Mouse (Mus musculus) thymus, postnatal 10 days (tissue): ENCODE measurements around the gene Dnaja3.
"Not testable (repeated sequence)": the region's sequence is repeated elsewhere in the genome, so short reads cannot be mapped to it uniquely, and the experiment has no call there.

Experiments used
- DNase-seq, 2 experiments: peaks; one replicate each; pipeline ENCODE4 v3.0.0; 2021; ENCODE audit warnings: low spot score in 2 of 2

Gene Dnaja3

DNA sequence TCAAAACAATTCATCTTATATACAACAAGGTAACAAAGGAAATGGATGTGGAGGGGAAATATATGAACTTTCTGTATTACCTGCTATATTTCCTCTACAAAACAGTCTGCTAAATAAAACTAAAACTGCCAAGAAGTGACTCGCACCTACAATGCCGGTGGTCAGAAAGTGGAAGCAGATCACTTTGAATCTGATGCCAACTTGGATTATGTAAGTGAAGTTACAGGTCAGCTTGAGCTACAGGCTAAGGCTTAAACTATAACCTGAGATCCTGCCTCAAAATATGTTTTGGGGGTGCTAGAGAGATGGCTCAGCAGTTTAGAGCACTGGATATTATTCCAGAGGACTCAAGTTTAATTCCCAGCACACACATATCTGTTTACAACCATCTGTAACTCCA lies 25.9 kb downstream of the Dnaja3 start:
- no peak for DNase-seq

DNA sequence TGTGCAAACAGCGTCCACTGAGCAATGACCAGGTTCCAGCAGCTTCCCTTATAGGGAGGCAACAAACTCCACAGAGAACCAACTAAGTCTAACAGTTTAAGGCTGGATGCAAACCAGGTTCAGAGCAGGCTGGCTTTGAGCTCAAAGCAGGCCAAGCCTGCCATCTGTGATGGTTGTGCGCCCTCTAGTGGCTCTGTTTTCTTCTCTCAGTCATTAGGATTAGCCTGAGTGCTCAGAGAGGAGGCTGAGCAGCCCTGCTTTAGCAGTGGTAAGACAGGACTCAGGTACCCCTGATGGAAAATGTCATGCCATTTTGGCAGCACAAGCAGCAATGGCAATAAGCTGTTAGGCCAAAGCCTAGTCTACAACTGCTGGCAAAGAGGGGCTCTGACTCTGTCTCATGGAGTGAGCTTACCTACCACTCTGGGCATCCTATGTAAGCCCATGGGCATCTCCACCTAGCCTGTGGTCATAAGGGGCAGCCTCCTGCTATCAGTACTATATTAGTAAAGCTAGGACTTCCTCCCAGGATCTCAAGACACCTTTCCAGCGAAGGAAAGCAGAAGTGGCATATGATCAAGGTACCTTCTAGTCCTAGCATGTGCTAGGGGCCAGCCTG lies 27.5 kb downstream of the Dnaja3 start:
- peak; percentile 69 to 93 for DNase-seq

DNA sequence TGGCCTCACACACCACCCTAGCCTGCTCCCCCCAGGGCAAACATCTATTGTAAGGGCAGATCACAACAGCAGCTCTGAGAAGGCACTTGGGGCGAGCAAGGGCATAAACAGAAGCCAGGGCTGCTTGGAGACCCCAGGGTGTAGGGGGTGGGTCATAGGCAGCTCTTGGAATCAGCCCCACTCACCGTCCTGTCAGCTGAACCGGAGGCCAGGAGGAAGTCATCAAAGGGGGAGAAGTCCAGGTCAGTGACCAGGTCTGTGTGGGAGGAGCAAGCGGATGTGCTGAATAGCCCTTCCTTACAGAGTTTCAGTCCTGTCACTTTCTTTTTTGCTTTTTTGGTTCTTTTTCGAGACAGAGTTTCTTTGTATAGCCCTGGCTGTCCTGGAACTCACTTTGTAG lies 30.5 kb downstream of the Dnaja3 start:
- no peak for DNase-seq

DNA sequence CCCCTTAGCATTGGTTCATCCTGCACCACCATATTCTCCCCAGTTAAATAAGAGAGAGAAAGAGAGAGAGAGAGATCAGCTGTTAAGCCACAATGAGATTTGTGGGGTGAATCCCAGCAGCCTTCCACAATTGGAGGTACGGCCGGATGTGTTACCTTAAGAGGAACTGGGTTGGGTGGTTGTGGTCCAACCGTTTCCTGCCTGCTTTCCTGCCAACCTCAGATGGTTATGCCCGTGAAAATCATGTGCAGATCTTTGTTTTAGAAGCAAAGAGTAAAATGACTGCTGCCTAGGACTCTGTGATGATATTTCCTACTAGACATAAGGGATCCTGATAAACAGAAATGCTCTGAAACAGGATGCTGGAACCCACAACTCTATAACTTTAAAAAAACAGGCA lies 34.3 kb downstream of the Dnaja3 start:
- DNase-seq, result peak; percentile 73 to 79

DNA sequence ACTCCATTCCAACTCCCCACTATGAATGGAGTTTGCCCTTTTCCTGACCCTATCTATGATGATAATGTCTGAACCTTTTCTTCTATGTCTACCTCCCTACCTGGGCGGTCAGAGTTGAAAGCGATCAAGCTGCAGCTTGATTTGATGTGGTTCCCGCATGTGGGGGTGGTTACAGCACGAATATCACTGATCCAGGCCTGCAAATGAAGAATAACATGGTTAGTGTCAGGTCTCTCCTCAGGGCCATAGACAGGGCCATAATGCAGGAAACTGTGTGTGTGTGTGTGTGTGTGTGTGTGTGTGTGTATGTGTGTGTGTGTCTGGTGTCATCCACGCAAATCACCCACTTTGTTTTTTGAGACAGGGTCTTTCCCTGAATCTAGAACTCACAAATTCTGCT lies 37.0 kb downstream of the Dnaja3 start:
- no peak for DNase-seq

DNA sequence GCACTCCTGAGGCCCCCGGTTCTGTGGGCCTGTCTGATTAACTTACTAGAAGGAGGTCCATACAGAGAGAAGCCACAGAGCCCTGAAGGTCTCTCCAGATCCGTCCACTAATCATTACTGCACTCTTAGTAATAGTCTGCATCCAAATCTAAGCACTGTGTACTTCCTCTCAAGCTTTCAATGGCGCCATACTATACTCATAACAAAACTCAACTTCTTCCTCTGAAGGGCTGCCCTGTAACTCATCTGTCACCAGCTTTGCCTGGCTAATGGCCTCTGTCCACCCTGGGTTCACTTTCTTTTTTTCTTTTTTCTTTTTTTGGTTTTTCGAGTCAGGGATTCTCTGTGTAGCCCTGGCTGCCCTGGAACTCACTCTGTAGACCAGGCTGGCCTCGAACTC lies 38.3 kb downstream of the Dnaja3 start:
- no peak for DNase-seq

DNA sequence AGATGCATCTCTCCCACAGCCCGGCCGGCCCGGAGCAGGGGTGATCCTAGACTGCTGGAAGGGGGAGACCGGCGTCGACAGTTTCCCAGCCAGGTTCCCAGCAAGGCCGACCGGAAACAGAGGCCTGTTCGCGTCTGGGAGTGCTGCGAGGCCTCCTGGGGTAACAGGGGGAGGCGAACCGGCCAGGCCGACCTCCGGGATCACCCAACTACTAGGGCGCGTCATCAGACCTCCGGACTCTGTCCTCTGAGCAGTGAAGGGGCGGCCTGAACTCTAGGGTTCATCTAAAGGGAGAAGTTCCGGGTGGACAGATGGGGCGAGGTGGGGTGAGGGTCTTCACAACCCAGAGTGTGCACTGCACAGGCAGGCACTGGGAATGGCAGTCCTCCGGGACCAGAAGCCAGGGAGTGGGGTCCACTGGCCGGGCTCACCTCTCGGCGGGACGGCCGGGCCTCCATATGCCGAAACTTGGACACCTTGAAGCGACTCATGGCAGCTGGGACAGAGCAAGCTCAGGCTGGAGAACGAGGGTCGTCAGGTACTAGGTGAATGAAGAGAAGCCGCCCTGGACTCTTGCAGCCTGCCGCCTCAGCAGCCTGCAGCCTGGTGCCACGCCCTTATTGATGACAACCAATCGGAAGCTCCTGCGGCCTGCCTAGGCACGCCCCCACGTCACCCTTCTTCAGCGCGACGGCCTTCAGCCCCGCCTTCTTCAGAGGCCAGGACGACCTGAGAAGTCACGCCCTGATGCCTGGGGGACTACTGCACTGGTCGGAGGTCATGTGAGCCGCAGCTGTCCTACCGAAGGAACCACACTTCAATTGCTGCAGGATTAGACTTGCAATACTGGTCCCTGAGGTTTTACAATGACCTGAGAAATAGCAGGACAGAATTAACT lies 39.6 kb downstream of the Dnaja3 start, which contains the start of gene Coro7:
Coro7 (minus strand) TSS at position 657 of the 898 bp plus-strand sequence.
- peak; percentile 89 to 90 for DNase-seq

DNA sequence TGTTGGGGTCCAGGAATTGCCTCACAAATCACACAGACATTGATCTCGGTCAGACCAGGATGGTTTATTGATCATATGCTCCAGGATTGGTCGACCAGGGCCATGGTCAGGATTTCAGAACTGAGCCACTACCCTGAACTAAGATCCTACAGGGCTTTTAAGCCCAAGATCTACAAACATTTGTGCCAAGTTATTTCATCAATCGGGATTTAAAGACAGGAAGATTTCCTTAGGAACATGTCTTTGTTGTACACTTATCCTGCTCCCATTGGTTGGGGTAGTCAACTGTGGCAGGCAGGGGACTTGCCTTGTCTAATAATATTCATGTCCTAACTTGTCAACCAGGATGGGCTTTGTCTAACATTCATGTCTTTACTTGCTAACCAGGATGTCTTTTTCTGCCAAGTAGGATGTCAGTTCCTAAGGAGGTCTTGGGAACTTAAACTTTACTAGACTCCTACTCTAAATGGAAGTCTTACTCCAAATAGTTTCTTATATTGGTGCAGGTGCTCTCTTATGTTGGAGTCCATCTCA lies 41.2 kb downstream of the Dnaja3 start:
- not testable (repeated sequence) for DNase-seq

DNA sequence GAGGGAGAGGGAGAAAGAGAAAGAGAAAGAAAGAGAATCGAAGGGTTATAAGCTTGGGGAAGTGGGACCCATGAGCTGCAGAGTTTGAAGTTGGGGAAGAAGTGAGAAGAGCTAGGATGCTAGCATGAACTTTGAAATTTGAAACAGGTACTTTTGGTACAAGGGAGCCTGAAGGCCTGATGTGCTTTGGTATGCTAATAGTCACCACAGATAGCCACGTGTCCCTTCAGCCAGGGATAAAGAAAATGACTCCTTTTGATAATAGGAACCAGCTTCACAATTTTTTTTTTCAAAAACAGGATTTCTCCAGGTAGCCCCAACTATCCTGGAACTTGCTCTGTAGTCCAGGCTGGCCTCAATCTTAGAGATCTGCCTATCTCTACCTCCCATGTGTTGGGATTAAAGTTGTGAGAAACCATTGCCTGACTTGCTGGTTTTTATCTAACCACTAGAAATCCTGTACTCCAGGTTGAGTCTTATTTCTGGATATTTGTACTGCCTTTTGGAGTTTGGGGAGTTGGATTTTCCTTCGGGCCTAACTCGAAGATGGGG lies 42.9 kb downstream of the Dnaja3 start:
- no peak for DNase-seq

DNA sequence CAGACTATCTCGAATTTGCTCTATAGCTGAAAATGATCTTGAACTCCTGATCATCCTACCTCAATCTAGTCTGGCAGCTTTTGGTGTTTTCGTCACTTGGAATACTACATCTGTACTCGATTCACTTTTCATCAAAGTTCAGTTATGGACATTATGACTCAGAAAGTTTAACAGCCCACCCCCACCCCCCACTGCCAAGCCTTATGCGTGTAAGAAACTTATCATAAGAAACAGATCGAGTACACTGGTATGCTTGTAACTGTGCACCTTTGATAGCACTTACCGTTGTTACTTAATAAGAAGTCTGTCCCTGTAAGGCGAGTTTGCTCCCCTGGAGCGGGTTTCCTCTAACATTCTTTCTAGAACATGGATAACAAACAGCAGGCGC lies 43.4 kb downstream of the Dnaja3 start:
- no peak for DNase-seq

DNA sequence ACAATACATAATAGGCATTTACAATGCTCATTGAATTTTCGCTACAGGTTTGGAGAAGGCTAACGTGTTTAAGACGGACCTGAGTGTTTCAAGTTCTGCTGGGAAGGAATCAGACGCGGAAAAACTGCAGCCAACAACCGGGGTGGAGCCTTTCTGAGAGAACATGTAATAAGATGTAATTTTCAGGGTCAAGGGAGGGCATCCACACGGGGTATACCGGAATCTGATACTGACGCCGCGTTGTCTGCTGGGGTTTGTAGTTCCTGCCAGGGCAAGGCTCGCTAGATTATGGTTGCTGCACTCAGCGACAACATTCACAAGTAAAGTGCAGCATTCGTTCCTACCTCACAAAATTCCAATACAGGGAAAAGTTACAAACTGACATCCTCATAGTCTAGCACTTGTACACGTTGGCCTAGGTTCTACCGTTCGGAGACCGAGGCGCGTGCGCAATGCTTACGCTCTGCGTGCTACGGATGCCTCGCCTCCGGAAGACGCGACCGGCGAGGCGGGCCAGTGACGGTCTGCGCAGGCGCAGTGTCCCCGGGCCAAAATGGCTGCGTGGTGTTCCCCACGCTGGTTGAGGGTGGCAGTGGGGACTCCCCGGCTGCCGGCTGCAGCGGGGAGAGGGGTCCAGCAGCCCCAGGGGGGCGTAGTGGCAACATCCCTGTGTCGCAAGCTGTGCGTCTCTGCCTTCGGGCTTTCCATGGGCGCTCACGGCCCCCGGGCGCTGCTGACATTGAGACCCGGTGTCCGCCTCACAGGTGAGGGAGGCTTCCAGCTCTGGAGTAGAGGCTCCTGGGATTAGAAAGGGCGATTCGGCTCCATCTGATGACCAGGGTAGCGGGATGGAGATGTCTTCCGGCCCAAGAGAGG lies 44.0 kb downstream of the Dnaja3 start:
- DNase-seq, result peak; percentile 93 to 98

DNA sequence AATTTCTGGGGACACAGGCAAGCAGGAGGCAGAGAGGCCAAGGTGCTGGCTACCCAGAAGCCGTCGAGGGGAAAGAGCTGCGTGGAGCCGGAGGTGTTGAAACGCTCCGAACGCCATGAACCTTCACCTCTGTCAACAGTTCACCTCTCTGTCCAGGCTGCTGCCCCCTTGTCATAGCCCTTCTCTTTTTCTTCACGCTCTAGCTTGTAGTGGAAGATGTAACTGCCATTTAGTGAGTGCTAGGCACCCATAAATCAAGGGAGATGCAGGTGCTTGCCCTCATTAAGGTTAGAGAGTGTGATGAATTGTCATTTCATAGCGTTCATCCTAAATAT lies 44.6 kb downstream of the Dnaja3 start:
- no peak for DNase-seq

DNA sequence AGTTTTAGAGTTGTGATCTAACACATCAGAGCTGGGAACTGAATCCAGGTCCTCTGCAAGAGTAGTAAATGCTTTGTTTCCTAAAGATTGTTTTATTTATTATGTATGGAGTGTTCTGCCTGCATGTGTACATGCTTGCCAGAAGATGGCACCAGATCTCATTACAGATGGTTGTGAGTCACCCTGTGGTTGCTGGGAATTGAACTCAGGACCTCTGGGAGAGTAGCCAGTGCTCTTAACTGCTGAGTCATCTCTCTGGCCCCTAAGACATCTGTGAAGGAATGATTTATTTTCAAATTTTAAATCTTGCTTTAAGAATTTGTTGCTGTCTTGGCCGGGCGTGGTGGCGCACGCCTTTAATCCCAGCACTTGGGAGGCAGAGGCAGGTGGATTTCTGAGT lies 49.6 kb downstream of the Dnaja3 start:
- DNase-seq, result not testable (repeated sequence)

DNA sequence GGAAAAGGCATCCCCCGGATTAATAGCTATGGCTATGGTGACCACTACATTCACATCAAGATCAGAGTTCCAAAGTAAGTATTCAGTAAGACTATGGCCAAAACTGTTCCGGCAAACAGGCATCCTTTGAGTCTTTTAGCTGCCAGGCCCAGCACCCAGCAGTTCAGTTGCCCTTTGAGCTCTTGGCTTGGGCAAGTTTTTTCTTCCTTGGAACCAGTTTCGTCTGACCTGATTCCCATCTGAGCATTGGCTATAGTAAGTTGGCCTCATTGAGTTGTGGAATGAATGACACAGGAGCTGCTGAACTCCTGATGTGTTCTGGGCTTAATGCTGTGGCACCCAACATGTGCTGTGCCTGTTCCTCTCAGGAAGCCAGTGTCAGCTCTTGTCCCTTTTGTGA lies 61.4 kb downstream of the Dnaja3 start:
- DNase-seq, result no peak

DNA sequence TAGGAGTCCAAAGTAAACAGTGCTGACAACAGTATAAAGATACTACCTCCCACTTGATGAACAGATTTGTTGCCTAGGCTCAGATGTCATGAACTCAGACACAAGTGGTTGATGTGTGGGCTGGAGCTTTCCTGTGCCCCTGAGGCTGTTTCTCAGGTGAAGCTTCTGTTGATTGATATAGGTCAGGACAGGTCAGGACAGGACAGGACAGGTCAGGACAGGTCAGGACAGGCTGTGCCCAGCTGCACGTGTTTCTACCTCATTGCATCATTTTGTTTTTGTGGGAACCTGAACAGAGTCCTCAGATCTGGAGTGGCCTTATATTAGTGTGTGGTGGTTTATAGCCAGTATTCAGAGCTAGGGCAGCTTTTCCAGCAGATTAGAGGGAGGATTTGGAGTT lies 62.9 kb downstream of the Dnaja3 start:
- no peak for DNase-seq

DNA sequence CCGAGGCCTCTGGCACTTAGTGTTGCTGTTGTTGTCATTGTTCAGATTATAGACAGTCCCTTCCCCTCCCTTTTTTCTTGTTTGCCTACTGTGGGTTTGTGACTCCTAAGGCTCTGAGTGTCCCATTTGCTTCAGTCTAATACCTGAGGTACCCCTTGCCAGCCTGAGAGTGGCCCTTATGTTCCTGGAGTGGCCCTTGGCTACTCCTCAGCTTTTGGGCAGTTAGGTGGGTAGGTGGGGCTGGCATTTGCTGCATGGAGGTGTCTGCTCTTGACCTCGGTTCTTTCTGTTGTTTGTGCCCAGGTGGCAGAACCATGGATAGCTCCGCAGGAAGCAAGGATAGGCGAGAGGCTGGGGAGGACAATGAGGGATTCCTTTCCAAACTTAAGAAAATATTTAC lies 65.8 kb downstream of the Dnaja3 start:
- no peak for DNase-seq

DNA sequence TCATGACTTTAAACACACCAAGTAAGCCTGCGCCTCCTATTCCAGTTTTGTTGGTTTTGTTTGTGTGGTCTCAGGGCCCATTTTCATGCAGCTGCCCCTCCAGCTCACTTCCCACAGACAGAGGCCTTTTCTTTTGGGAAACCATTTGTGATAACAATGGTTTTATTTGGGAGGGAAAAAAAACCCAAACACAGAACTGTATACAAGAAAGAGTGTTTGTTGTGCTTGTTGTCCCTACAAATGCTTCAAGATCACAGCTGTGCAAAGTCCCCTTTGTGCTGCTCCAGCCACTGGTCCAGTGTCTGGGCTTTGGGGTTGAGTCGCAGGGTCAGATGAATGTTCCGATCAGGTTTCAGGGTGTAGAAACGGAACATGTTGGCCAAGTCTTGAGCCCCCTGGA lies 71.4 kb downstream of the Dnaja3 start:
- no peak for DNase-seq

DNA sequence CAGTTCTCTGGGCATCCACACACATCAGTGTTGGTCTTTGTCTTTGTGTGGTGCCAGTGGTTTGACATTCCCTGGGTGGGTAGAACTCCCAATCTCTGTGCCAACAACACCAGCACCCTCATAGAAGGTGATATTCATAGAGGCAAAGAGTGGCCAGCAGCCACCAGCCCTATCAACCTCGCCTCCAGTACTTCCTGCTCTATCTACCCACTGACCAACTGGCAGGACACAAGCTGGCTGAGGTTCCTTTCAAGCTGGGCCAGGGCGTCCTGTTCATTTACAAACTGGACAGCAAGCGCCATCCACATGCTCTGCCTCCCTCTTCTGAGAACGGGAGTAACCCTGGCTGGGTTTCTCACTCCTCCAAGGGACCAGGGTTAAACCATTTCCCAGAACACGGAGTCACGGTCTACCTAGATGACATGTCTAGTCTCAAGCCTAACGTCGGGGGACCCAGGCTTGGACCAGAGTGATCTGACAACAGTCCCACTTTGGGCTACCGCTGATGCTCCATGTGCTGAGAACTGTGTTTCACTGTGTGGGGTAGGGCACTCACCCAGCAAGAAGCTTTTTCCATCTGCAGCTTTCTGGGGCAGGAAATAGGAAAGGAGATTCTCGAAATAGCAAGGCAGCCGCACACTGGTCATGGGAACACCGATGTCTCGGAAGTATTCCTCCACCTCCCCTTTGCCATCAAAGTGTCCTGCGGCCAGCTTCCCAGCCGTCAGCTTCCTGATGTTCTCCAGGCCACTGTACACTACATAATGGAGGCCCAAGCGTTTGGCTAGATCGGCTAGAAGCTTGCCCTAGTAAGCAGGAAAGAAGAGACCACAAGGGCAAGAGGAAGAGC lies 74.3 kb downstream of the Dnaja3 start:
- no peak for DNase-seq

DNA sequence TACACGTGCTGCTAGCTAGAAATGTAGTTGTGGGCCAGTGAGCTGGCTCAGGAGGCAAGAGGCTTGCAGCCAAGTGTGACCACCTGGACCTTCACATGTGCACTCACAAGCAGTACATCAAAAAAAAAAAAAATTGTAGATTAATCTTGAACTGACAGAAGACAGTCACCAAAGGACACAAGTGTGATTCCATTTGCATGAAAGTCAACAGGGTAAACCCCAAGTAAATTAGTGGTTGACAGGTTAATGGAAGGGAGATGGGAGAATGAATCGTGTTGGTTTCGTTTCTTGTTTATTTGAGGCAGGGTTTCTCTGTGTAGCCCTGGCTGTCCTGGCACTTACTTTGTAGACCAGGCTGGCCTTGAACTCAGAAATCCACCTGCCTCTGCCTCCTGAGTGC lies 78.1 kb downstream of the Dnaja3 start:
- DNase-seq, result no peak

DNA sequence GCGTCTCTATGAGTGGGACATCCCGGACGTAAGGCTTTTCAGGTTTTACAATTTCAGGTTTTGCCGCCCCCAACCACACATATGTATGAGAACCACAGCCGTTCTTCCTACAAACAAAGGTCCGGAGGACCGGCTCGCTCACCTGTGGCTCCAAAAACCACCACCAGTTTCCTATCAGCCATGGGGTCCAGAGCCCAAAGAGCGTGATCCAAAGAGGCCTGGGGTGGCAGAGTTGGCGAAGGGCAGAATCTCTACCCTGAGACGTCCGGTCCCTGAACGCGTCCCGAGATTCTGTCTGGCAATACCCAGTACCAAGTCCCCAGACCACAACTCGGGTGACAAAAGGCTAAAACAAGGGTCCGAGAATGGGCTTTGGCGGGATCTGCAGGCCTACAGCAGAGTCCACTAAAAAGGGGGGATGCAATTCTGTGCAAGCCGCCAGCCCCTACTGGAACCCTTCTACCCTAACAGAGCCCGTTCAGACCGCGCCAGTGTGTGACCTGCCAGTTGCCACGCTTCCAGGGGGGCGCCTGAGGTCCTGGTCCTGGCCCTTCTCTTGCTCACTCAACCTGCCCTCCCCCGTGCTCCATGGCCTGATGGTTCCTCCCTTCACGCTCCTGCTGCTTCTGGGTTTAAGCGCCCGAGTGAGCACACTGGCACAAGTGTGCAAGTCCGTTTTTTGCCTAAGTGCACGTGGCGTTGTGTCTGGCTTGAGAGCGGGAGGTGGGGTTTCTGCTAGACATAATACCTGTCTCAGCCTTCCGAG lies 79.1 kb downstream of the Dnaja3 start, which contains the start of gene Nmral1:
Nmral1 (minus strand) TSS at position 604 of the 766 bp plus-strand sequence.
- peak; percentile 51 to 61 for DNase-seq
